Mouse (Mus musculus): ENCODE measurements around the gene Mtss1l.

DNA sequence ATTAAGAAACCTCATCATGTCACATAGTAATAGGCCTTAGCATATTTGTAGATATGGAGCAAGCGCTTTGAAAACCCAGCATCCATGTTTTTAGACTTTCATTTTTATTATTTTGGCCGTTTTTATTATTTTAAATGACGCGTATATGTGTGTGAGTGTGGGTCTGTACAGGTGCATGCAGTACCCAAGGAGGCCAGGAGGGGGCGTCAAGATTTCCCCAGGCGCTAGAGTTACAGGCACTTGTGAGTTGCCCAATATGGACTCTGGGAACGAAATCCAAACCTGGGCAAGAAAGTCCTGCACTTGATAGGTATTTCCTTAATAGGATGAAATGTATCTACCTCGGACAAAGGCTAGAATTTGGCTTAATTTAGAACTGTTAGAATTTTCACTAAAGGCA, 54.0 kb downstream of the Mtss1l start:
- TF ChIP-seq CTCF (IDR thresholded peaks at IDR 0.05; ENCODE audit: low read depth) (peak; percentile 73), EP300 (IDR thresholded peaks at IDR 0.05; ENCODE audit: low read depth) (no peak)
